Mouse (Mus musculus) yolk sac, embryonic 10.5 days (tissue): ENCODE data around the gene Ccdc151.
A peak's percentile ranks its signal among the peaks of the same experiment; 100 is the strongest.

Source experiments
- DNase-seq: peaks from one replicate; pipeline ENCODE4 v3.0.0-alpha.2; 2017; ENCODE audit warnings: low spot score

Gene Ccdc151

GRCm38 (mm10) chr9:22002194-22003162 lies at the start of gene Ccdc151, which contains the start of gene Prkcsh:
TSS of gene Ccdc151 (minus strand) at chr9:22002634.
TSS of gene Prkcsh (plus strand) at chr9:22002806.
- peak; percentile 100 for DNase-seq

DNA sequence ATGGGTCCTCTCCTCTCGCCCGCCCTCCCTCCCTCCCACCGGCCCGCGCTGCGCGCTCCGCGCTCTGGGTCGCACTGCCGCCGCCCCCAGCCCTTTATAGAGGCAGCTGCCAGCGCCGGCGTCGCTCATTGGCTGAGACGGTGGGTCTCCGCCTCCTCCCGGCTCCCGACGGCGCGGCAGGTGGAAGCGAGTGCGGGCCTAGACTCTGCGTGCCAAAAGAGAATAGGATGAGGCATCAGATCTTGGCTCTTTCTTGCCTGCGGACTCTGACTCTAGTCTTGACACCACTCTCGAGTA lies 49.5 kb upstream of the Ccdc151 start, which contains the start of gene Elavl3:
Gene Elavl3 (minus strand): TSS at position 66 of the 297 bp plus-strand sequence.
- DNase-seq: no peak

- no peak for DNase-seq
Measured at GRCm38 (mm10) chr9:22051161-22051957, 48.9 kb upstream of the Ccdc151 start.

GRCm38 (mm10) chr9:22050351-22050889 lies 48.0 kb upstream of the Ccdc151 start:
- peak; percentile 68 for DNase-seq

- no peak for DNase-seq
Measured at GRCm38 (mm10) chr9:22049721-22050270, 47.4 kb upstream of the Ccdc151 start.

- no peak for DNase-seq
Measured at GRCm38 (mm10) chr9:22049315-22049714, 46.9 kb upstream of the Ccdc151 start.

DNA sequence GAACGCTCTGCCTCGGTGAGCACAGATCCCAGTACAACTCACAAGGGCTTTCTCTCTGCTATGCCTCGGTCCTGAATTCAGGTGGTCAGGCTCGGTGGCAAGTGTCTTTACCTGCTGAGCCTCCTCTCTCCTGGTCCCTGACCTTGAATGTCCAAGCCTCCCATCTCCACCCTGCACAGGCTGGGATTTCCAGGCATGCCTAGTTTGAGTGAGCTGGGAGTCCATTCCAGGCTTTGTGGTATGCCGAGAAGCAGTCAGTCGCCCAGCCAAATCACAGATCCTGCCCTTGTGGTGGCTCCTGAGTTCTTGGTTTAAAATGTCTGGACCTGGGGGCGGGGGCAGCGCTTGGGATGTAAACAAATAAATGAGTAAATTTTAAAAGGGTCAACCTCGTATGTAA lies 44.9 kb upstream of the Ccdc151 start:
- DNase-seq: no peak

DNA sequence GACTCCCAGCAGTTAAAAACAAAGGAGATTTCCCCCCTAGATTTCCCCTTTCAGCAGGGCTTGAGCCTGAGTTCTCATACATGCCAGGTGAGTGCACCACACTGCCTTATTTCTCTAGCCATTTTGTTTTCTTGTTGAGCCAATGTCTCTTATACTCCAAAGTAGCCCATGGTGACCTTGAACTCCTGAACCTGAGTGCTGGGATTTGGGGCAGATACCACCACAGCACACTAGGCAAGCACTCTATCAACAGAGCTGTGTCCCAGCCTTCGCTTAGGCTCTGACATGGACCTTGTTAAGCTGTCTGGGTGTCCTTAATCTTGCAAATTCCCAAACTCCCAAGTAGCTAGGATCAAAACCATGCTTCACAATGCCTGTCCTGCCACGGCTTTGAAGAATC lies 39.4 kb upstream of the Ccdc151 start:
- no peak for DNase-seq

DNA sequence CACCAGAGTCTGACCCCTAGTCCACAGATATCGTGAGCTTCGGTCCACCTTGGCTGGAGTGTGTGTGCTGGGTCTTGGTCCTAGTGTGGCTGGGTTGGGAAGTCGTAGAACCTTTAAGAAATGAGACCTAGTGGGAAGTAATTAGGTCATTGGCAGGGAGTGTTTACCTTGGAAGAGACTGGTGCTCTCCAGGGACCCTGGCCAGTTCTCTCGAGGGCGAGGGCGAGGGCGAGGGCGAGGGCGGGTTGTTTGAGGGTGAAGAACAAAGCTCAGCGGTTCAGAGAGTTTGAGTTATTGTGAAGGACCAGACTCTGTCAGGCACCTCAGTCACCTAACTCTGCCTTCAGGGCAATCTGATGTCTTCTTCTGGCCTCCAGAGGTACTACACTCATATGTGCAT lies 35.4 kb upstream of the Ccdc151 start:
- no peak for DNase-seq

DNA sequence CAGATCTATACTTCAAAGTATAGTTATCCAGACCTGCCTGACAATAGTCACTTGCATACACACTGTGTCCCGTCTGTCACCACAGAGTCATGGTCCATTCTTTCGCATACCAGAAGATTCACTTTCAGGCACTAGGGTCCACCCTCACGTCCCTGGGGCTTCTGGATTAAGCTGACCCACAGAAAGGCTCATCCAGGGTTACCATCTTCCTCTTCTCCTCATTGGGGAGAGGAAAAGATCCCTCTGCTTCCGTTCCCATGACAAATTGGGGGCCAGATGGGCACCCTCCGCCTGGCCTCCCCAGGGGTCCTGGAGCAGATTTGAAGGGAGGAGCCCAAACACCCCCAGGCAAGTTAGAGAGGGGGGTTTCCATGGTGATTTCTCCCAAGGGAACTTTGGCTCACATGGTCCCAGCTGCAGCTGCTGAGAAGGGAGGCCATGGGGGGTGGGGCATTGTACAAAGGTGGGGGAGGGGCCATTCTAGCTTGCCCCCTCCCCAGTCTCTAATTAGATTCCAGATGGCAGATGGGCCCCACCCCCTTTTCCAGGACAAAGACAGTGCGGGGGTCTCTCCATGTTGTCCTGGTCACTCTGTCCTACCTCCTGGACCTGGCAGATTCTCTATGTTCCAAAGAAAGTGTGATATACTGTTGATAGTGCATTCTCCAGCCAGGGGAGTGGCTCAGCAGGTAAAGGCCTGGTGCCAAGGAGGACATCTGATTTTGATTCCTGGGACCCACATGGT lies 33.0 kb upstream of the Ccdc151 start:
- no peak for DNase-seq

GRCm38 (mm10) chr9:22030386-22030785 lies 28.0 kb upstream of the Ccdc151 start:
- DNase-seq: no peak

- no peak for DNase-seq
Measured at GRCm38 (mm10) chr9:22028467-22028866, 26.0 kb upstream of the Ccdc151 start.

DNA sequence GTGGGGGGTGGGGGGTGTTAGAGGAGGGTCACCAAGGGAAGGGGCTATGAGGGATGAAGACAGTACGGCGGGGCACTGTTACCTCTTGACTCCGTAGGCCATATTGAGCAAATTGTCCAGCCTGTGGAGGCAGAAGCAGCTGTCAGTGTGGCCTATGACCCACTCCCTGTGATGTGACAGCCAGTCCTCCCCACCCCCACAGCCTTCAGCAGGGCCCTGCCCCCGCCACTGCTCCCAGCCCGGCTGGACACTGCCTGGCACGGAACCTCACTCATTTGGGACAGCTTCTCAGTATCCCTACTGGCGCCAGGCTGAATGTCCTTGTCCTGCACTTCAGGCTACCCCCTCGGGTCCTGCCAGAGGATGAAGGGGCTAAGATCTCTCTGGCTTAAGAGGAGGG lies 22.2 kb upstream of the Ccdc151 start:
- DNase-seq: no peak

GRCm38 (mm10) chr9:22017208-22017825 lies 14.9 kb upstream of the Ccdc151 start:
- no peak for DNase-seq

DNA sequence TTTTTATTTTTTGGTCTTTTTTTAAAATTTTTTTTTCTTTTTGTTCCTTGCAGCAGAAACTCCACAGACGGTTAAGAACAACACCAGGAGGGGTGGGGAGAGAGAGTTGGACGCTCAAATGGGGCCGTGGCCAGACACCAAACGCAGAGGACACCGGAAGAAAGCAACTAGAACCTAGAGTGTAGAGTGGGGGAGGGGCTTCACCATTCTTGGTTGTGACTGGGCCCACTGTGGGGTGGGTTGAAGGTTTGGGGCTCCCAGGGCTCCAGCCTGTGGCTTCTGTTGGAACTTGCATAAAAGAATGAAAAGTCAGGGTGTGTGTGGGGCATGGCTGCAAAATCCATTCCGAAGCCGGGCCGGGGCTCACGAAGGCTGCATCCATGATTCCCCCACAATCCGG lies 13.8 kb upstream of the Ccdc151 start:
- no peak for DNase-seq

- no peak for DNase-seq
Measured at GRCm38 (mm10) chr9:22012731-22013130, 10.3 kb upstream of the Ccdc151 start.

DNA sequence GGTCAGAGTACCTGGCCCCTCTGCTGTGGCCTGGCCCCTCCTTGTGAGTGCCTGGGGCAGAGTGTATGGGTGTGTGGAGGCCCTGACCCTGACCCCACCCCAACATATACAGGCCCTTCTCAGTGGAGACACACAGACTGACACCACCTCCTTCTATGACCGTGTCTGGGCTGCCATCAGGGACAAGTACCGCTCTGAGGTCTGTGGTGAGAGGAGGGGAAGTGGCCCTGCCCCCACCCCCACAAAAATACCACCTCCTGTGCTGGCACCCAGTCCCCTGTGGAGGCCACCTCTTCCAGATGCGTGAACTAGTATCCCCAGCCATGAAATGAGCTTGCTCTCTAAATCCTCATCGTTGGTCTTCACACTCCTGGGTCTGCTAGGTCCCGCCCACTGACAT lies 8.6 kb upstream of the Ccdc151 start:
- no peak for DNase-seq

DNA sequence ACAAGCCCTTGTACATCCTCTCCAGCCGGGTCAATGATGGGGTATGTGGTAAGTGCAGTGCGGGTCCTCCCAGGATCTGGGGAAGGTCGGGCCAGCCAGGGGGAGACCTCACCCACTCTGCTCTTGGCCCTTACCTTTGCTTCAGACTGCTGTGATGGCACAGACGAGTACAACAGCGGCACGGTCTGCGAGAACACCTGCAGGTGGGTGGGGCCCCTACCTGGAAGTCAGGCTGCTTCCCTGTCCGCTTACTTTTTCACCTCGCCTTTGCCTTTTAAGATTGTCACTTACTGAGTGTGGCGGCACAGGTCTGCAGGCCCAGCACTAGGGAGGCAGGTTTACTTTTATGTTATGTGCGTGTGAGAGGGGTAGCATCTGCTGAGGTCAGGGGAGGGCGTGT lies 2.1 kb upstream of the Ccdc151 start:
- DNase-seq: no peak

- DNase-seq: no peak
Measured at GRCm38 (mm10) chr9:22003163-22003554, 725 bp upstream of the Ccdc151 start.

GRCm38 (mm10) chr9:22001633-22002032 lies 801 bp downstream of the Ccdc151 start:
- no peak for DNase-seq

- DNase-seq: no peak
Measured at GRCm38 (mm10) chr9:22000296-22000695, 2.1 kb downstream of the Ccdc151 start.
